In the genomic region with DNA sequence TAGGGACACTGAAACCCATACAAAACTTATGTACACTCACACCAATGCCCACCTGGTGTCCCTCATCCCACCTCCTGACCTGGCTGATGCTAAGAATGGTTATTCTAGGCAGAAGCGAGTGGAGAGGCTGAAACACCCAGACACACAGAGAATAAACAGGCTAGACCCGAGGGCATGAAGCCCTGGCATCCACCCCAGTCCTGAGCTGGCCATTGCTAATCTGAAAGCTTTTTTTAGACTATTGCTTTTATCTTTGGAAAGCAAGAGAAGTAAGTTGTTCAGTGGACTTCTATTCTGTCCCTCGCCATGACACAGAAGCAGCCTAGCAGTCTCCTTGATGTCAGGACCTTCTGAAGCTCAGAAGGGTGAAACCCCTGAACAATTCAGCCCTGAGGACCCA, we compare ENCODE assay signal across 25 mouse cellular contexts. TPM values are rescaled to one million over a fixed set of nuclear protein-coding genes. Genes with fewer than 3 reads are reported as not detected.
DNase-seq lines count a peak whose midpoint lies in the region; ATAC-seq lines count a peak whose summit lies in the region.
"Had no signal": no experiment of that assay in that cellular context is flagged by ENCODE, and none has a peak within 500 bp of the region (broad histone marks: within the 10 kb centered on the region; RNA-seq: fewer than 3 reads in every experiment).

No protein-coding gene starts in this region.

- intact Hi-C loops in heart, postnatal 10 days (cut with DNase I): no loop called here

- no peak overlapping the region for H3K4me3 ChIP-seq in heart, embryonic 11.5 days (ENCODE audit: low read depth, low read length)
- H3K4me3 ChIP-seq in heart, embryonic 12.5 days: no peak overlapping the region
- H3K4me3 ChIP-seq: embryonic facial prominence, embryonic 15.5 days; hindbrain, embryonic 15.5 days; intestine, embryonic 15.5 days; midbrain, embryonic 13.5 days had no signal

- H3K36me3 ChIP-seq in heart, embryonic 11.5 days (ENCODE audit: control insufficient read depth, insufficient read depth, low read length): no peaks in the 10 kb centered on the region
- H3K36me3 ChIP-seq in heart, embryonic 12.5 days: no peaks in the 10 kb centered on the region
- H3K36me3 ChIP-seq: embryonic facial prominence, embryonic 15.5 days; hindbrain, embryonic 15.5 days; intestine, embryonic 15.5 days had no signal

- no peak overlapping the region for H3K27ac ChIP-seq in heart, embryonic 11.5 days (ENCODE audit: low read depth, low read length)
- H3K27ac ChIP-seq in heart, embryonic 12.5 days (ENCODE audit: poor library complexity, severe bottlenecking): peak overlapping the region; percentile 57
- H3K27ac ChIP-seq: embryonic facial prominence, embryonic 15.5 days; hindbrain, embryonic 15.5 days; intestine, embryonic 15.5 days; midbrain, embryonic 13.5 days had no signal

- no peaks in the 10 kb centered on the region for H3K4me1 ChIP-seq in heart, embryonic 11.5 days (ENCODE audit: control insufficient read depth, insufficient read depth, low read length)
- H3K4me1 ChIP-seq in heart, embryonic 12.5 days (replicated peaks): peaks cover 11% of the 10 kb centered on the region
- H3K4me1 ChIP-seq: embryonic facial prominence, embryonic 15.5 days; hindbrain, embryonic 15.5 days; intestine, embryonic 15.5 days; midbrain, embryonic 13.5 days had no signal

- no peak for ATAC-seq in heart, embryonic 11.5 days (replicated peaks; ENCODE audit: insufficient number of reproducible peaks, low FRiP score, low TSS enrichment)
- no peak for ATAC-seq in heart, embryonic 12.5 days (ENCODE audit: insufficient number of reproducible peaks, low FRiP score)
- no peak for ATAC-seq in megakaryocyte-erythroid progenitor cell, adult 5-6 weeks (replicated peaks; ENCODE audit: low FRiP score, low TSS enrichment, poor library complexity, severe bottlenecking)
- ATAC-seq: activated CD4-positive, CD25-positive, alpha-beta regulatory T cell, adult 4 months; forebrain, embryonic 14.5 days; intestine, embryonic 15.5 days; lung, postnatal 0 days; midbrain, embryonic 13.5 days had no signal

- WGBS in heart, embryonic 11.5 days (ENCODE audit: insufficient replicate concordance): 38% methylated on average over 3 of the region's 3 CpGs
- WGBS in heart, embryonic 12.5 days: 27% methylated on average over 3 of the region's 3 CpGs

- H3K9ac ChIP-seq in heart, embryonic 11.5 days (ENCODE audit: low read depth, low read length): no peak overlapping the region
- no peak overlapping the region for H3K9ac ChIP-seq in heart, embryonic 12.5 days
- H3K9ac ChIP-seq: embryonic facial prominence, embryonic 15.5 days; hindbrain, embryonic 15.5 days; intestine, embryonic 15.5 days; midbrain, embryonic 13.5 days had no signal

- no peak overlapping the region for H3K4me2 ChIP-seq in heart, embryonic 11.5 days
- no peak overlapping the region for H3K4me2 ChIP-seq in heart, embryonic 12.5 days
- H3K4me2 ChIP-seq: embryonic facial prominence, embryonic 15.5 days; hindbrain, embryonic 15.5 days; intestine, embryonic 15.5 days; midbrain, embryonic 13.5 days had no signal

- no peaks in the 10 kb centered on the region for H3K27me3 ChIP-seq in heart, embryonic 11.5 days (ENCODE audit: control insufficient read depth, insufficient read depth, low read length)
- H3K27me3 ChIP-seq in heart, embryonic 12.5 days (replicated peaks): no peaks in the 10 kb centered on the region
- H3K27me3 ChIP-seq: embryonic facial prominence, embryonic 15.5 days; hindbrain, embryonic 15.5 days; intestine, embryonic 15.5 days; midbrain, embryonic 13.5 days had no signal

- peak; percentile 59 to 60 for DNase-seq in heart, adult 18-20 months
- DNase-seq in NIH3T3 (ENCODE audit: low read depth): peak; percentile 72
- peak; percentile 66 to 67 for DNase-seq in heart, postnatal 10 days
- no peak for DNase-seq in B cell, adult 2 months
- no peak for DNase-seq in embryo, embryonic 9.5 days (ENCODE audit: extremely low spot score)
- DNase-seq: adrenal gland, postnatal 10 days; cerebellum, adult 8-10 months; cerebellum, postnatal 36 days; gastrocnemius, postnatal 10 days; kidney, adult 8-10 months; kidney, postnatal 10 days; layer of hippocampus, postnatal 36 days; right cerebral cortex, adult 18-20 months; right cerebral cortex, postnatal 4 days; thymus, postnatal 25 days had no signal

- no peaks in the 10 kb centered on the region for H3K9me3 ChIP-seq in heart, embryonic 11.5 days (replicated peaks; ENCODE audit: control insufficient read depth, low read length)
- H3K9me3 ChIP-seq in heart, embryonic 12.5 days (replicated peaks): no peaks in the 10 kb centered on the region
- H3K9me3 ChIP-seq: embryonic facial prominence, embryonic 15.5 days; hindbrain, embryonic 15.5 days; intestine, embryonic 15.5 days; midbrain, embryonic 13.5 days had no signal

RNA-seq across cellular contexts. Expression of gene Slc39a9, which starts 33.8 kb away (rescaled TPM):
- total RNA-seq in heart, adult 18-20 months (2021): 10 to 100 TPM; 15.3 to 18.3 TPM
- polyA plus RNA-seq in heart, embryonic 11.5 days (2014; fragmentation: Nextera tagmentation; extraction: Ambion mirVana): 17.9 and 24.4 TPM in 2 replicates
- polyA plus RNA-seq in heart, embryonic 12.5 days (2016; fragmentation: Nextera tagmentation; extraction: Ambion mirVana): 22.3 and 24.1 TPM in 2 replicates
- total RNA-seq in heart, postnatal 10 days (2021): 10 to 100 TPM; 25.8 to 27.1 TPM
- total RNA-seq in megakaryocyte-erythroid progenitor cell, adult 5-6 weeks (2014; fragmentation: Nextera tagmentation): 19.6 and 28.4 TPM in 2 replicates
- 12.7 and 17.5 TPM in 2 replicates for total RNA-seq in megakaryocyte-erythroid progenitor cell, adult 5-6 weeks (2017)

RNA-seq across cellular contexts. Expression of gene Erh, which starts 34.2 kb away (rescaled TPM):
- total RNA-seq in heart, adult 18-20 months (2021): 10 to 100 TPM; 25.2 to 26.9 TPM
- polyA plus RNA-seq in heart, embryonic 11.5 days (2014; fragmentation: Nextera tagmentation; extraction: Ambion mirVana): 169 and 202 TPM in 2 replicates
- 155 and 173 TPM in 2 replicates for polyA plus RNA-seq in heart, embryonic 12.5 days (2016; fragmentation: Nextera tagmentation; extraction: Ambion mirVana)
- total RNA-seq in heart, postnatal 10 days (2021): 10 to 100 TPM; 43.6 to 60.4 TPM
- 140 and 158 TPM in 2 replicates for total RNA-seq in megakaryocyte-erythroid progenitor cell, adult 5-6 weeks (2014; fragmentation: Nextera tagmentation)
- 103 and 142 TPM in 2 replicates for total RNA-seq in megakaryocyte-erythroid progenitor cell, adult 5-6 weeks (2017)

Comparison
In these comparisons a context has a peak if more than half of its experiments do, and no peak if none do; other contexts are left out.
1. DNase-seq: peak in heart, adult 18-20 months (2 of 2), NIH3T3 (single experiment) and heart, postnatal 10 days (2 of 2); none in B cell, adult 2 months (0 of 2) and embryo, embryonic 9.5 days (single experiment).